Mouse (Mus musculus): ENCODE results near the gene Sdhaf3. TPM values are rescaled to one million over a fixed set of nuclear protein-coding genes. Genes with fewer than 3 reads are reported as not detected.
A peak's percentile ranks its signal among the peaks of the same experiment; 100 is the strongest.

Sdhaf3 gene
- polyA plus RNA-seq (2014; fragmentation: Nextera tagmentation; extraction: Ambion mirVana): 7.9 and 9.0 TPM in 2 replicates

DNA sequence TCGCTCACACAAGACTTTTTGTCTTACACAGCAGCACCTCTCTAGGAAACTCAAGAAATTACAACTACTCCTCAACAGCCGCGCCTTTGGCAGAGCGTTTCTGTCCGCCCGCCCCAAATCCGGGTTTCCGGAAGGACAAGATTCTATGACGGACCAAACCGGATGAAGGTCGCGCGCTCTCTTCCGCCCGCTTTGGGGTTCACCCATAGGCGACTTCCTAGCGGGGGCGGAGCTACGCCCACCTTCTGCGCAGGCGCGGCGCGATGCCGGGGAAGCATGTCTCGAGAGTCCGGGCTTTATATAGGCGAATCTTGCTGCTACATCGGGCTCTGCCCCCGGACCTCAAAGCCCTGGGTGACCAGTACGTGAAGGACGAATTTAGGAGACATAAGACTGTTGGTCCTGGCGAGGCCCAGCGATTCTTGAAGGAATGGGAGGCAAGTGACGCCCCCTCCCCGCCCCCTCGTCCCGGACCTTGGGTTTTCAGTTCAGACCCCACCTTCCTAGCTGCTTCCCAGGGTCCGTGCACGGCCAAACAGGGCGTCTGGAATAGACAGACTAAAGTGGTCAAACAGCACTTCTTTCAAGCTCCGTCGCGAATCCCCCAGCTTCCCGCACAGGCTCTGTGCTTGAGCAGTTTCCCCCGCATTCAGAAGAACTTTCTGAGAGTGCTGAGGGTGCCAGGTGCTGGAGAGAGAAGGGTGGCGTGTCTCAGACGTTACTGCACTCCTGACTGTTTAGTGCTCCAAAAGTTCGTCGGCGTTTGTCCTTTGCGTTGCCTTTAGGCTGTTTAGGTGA lies at the start of gene Sdhaf3:
Sdhaf3 (plus strand) TSS at position 241 of the 798 bp plus-strand sequence.
- Histone ChIP-seq H3K9me3 (replicated peaks; ENCODE audit: control insufficient read depth, low read length) (no peaks in the 10 kb centered on the region), H3K27ac (replicated peaks; ENCODE audit: low read depth, low read length) (peak within 1 kb of the TSS; percentile 16; the same call in 1 of the 2 replicates), H3K36me3 (replicated peaks; ENCODE audit: control insufficient read depth, insufficient read depth, low read depth, low read length) (no peaks in the 10 kb centered on the region), H3K4me3 (ENCODE audit: low read depth, low read length) (peak within 1 kb of the TSS; percentile 58), H3K4me2 (ENCODE audit: low read depth, low read length) (peak within 1 kb of the TSS; percentile 31), H3K4me1 (ENCODE audit: control insufficient read depth, insufficient read depth, low read length) (no peaks in the 10 kb centered on the region), H3K27me3 (ENCODE audit: control insufficient read depth, insufficient read depth, low read length) (no peaks in the 10 kb centered on the region), H3K9ac (replicated peaks; ENCODE audit: low read length) (peak within 1 kb of the TSS; percentile 80)
- peak; percentile 98 for ATAC-seq (replicated peaks; ENCODE audit: insufficient number of reproducible peaks, low FRiP score, low TSS enrichment, low read depth)
- WGBS: under 1% methylated on average over 52 of the region's 52 CpGs
- DNase-seq (ENCODE audit: low spot score): peak; percentile 98

GRCm38 (mm10) chr6:6909586-6909985 lies 46.2 kb upstream of the Sdhaf3 start:
- ATAC-seq (replicated peaks; ENCODE audit: insufficient number of reproducible peaks, low FRiP score, low TSS enrichment, low read depth): no peak
- 85% methylated on average over 8 of the region's 8 CpGs for WGBS
- no peak for DNase-seq (ENCODE audit: low spot score)
- Histone ChIP-seq H3K27ac (replicated peaks; ENCODE audit: low read depth, low read length) (no peak overlapping the region), H3K9me3 (replicated peaks; ENCODE audit: control insufficient read depth, low read length) (no peaks in the 10 kb centered on the region), H3K4me3 (ENCODE audit: low read depth, low read length) (no peak overlapping the region), H3K9ac (replicated peaks; ENCODE audit: low read length) (no peak overlapping the region), H3K4me1 (ENCODE audit: control insufficient read depth, insufficient read depth, low read length) (no peaks in the 10 kb centered on the region), H3K27me3 (ENCODE audit: control insufficient read depth, insufficient read depth, low read length) (no peaks in the 10 kb centered on the region), H3K36me3 (replicated peaks; ENCODE audit: control insufficient read depth, insufficient read depth, low read depth, low read length) (no peaks in the 10 kb centered on the region), H3K4me2 (ENCODE audit: low read depth, low read length) (no peak overlapping the region)

DNA sequence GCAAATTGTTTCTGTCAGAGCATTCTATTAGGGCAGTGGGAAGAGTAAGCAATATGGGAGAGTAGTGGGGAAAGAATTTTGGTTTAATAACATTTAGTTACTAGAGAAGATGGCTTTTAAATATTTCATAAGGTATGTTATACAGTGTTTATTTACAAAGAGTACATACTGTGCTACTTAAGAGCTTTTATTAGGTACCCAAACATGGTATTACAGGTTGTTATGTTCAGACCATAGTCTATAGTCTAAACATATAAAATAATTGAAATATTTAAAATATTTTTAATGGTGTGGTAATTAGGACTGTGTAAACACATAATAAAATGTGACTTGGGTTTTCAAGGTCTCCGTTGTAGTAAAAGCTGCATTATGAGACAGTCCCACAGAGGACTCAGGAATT lies 41.5 kb upstream of the Sdhaf3 start:
- Histone ChIP-seq H3K36me3 (replicated peaks; ENCODE audit: control insufficient read depth, insufficient read depth, low read depth, low read length) (no peaks in the 10 kb centered on the region), H3K27me3 (ENCODE audit: control insufficient read depth, insufficient read depth, low read length) (no peaks in the 10 kb centered on the region), H3K4me3 (ENCODE audit: low read depth, low read length) (no peak overlapping the region), H3K4me1 (ENCODE audit: control insufficient read depth, insufficient read depth, low read length) (no peaks in the 10 kb centered on the region), H3K27ac (replicated peaks; ENCODE audit: low read depth, low read length) (no peak overlapping the region), H3K9ac (replicated peaks; ENCODE audit: low read length) (no peak overlapping the region), H3K9me3 (replicated peaks; ENCODE audit: control insufficient read depth, low read length) (no peaks in the 10 kb centered on the region), H3K4me2 (ENCODE audit: low read depth, low read length) (no peak overlapping the region)
- DNase-seq (ENCODE audit: low spot score): no peak
- 85% methylated on average over 1 of the region's 1 CpGs for WGBS
- ATAC-seq (replicated peaks; ENCODE audit: insufficient number of reproducible peaks, low FRiP score, low TSS enrichment, low read depth): no peak

- WGBS: 32% methylated on average over 5 of the region's 5 CpGs
- no peak overlapping the region for H3K9ac ChIP-seq (replicated peaks; ENCODE audit: low read length)
- DNase-seq (ENCODE audit: low spot score) (peak; percentile 79), ATAC-seq (replicated peaks; ENCODE audit: insufficient number of reproducible peaks, low FRiP score, low TSS enrichment, low read depth) (no peak; the same call in 1 of the 2 replicates)
- H3K4me1 ChIP-seq (ENCODE audit: control insufficient read depth, insufficient read depth, low read length): no peaks in the 10 kb centered on the region
- no peak overlapping the region for H3K4me2 ChIP-seq (ENCODE audit: low read depth, low read length)
- H3K36me3 ChIP-seq (replicated peaks; ENCODE audit: control insufficient read depth, insufficient read depth, low read depth, low read length): no peaks in the 10 kb centered on the region
- no peak overlapping the region for H3K4me3 ChIP-seq (ENCODE audit: low read depth, low read length)
- no peaks in the 10 kb centered on the region for H3K27me3 ChIP-seq (ENCODE audit: control insufficient read depth, insufficient read depth, low read length)
- H3K9me3 ChIP-seq (replicated peaks; ENCODE audit: control insufficient read depth, low read length): no peaks in the 10 kb centered on the region
- H3K27ac ChIP-seq (replicated peaks; ENCODE audit: low read depth, low read length): no peak overlapping the region
Observed at GRCm38 (mm10) chr6:6914849-6915525, 40.8 kb upstream of the Sdhaf3 start.

DNA sequence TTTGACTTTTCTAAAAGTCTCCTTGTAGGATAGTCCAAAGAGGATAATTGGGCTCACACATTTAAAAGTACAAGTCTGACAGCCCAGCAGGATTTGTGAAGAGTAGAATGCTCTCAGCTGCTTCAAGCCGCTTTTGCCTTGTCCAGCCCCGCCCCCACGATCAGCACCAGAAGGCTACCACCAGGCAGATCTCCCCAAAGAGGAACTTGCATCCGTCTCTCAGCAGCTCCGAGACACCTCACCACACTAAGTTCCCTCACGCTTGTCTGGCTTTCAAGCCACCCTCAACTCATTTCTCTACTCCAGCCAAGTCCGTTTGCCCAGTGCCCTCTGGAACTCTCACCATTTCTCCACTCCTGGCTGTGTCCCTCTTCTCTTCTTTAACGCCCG lies 40.3 kb upstream of the Sdhaf3 start:
- Histone ChIP-seq H3K9me3 (replicated peaks; ENCODE audit: control insufficient read depth, low read length) (no peaks in the 10 kb centered on the region), H3K4me1 (ENCODE audit: control insufficient read depth, insufficient read depth, low read length) (no peaks in the 10 kb centered on the region), H3K9ac (replicated peaks; ENCODE audit: low read length) (no peak overlapping the region), H3K4me2 (ENCODE audit: low read depth, low read length) (no peak overlapping the region), H3K27ac (replicated peaks; ENCODE audit: low read depth, low read length) (no peak overlapping the region), H3K36me3 (replicated peaks; ENCODE audit: control insufficient read depth, insufficient read depth, low read depth, low read length) (no peaks in the 10 kb centered on the region), H3K4me3 (ENCODE audit: low read depth, low read length) (no peak overlapping the region), H3K27me3 (ENCODE audit: control insufficient read depth, insufficient read depth, low read length) (no peaks in the 10 kb centered on the region)
- ATAC-seq (replicated peaks; ENCODE audit: insufficient number of reproducible peaks, low FRiP score, low TSS enrichment, low read depth) (no peak), DNase-seq (ENCODE audit: low spot score) (no peak)
- 55% methylated on average over 9 of the region's 9 CpGs for WGBS

GRCm38 (mm10) chr6:6917334-6917733 lies 38.5 kb upstream of the Sdhaf3 start:
- WGBS: 95% methylated on average over 4 of the region's 4 CpGs
- Histone ChIP-seq H3K4me3 (ENCODE audit: low read depth, low read length) (no peak overlapping the region), H3K36me3 (replicated peaks; ENCODE audit: control insufficient read depth, insufficient read depth, low read depth, low read length) (no peaks in the 10 kb centered on the region), H3K9ac (replicated peaks; ENCODE audit: low read length) (no peak overlapping the region), H3K4me2 (ENCODE audit: low read depth, low read length) (no peak overlapping the region), H3K4me1 (ENCODE audit: control insufficient read depth, insufficient read depth, low read length) (no peaks in the 10 kb centered on the region), H3K27ac (replicated peaks; ENCODE audit: low read depth, low read length) (no peak overlapping the region), H3K9me3 (replicated peaks; ENCODE audit: control insufficient read depth, low read length) (no peaks in the 10 kb centered on the region), H3K27me3 (ENCODE audit: control insufficient read depth, insufficient read depth, low read length) (no peaks in the 10 kb centered on the region)
- ATAC-seq (replicated peaks; ENCODE audit: insufficient number of reproducible peaks, low FRiP score, low TSS enrichment, low read depth): no peak
- no peak for DNase-seq (ENCODE audit: low spot score)

- Histone ChIP-seq H3K27me3 (ENCODE audit: control insufficient read depth, insufficient read depth, low read length) (no peaks in the 10 kb centered on the region), H3K9me3 (replicated peaks; ENCODE audit: control insufficient read depth, low read length) (no peaks in the 10 kb centered on the region), H3K4me1 (ENCODE audit: control insufficient read depth, insufficient read depth, low read length) (no peaks in the 10 kb centered on the region), H3K27ac (replicated peaks; ENCODE audit: low read depth, low read length) (no peak overlapping the region), H3K4me3 (ENCODE audit: low read depth, low read length) (no peak overlapping the region), H3K4me2 (ENCODE audit: low read depth, low read length) (no peak overlapping the region), H3K9ac (replicated peaks; ENCODE audit: low read length) (no peak overlapping the region), H3K36me3 (replicated peaks; ENCODE audit: control insufficient read depth, insufficient read depth, low read depth, low read length) (no peaks in the 10 kb centered on the region)
- DNase-seq (ENCODE audit: low spot score) (no peak), ATAC-seq (replicated peaks; ENCODE audit: insufficient number of reproducible peaks, low FRiP score, low TSS enrichment, low read depth) (no peak)
- 50% methylated on average over 1 of the region's 1 CpGs for WGBS
Observed at GRCm38 (mm10) chr6:6925264-6925663, 30.5 kb upstream of the Sdhaf3 start.

GRCm38 (mm10) chr6:6930831-6931230 lies 25.0 kb upstream of the Sdhaf3 start:
- H3K27ac ChIP-seq (replicated peaks; ENCODE audit: low read depth, low read length): no peak overlapping the region
- no peak overlapping the region for H3K4me3 ChIP-seq (ENCODE audit: low read depth, low read length)
- no peak overlapping the region for H3K9ac ChIP-seq (replicated peaks; ENCODE audit: low read length)
- H3K4me1 ChIP-seq (ENCODE audit: control insufficient read depth, insufficient read depth, low read length): no peaks in the 10 kb centered on the region
- DNase-seq (ENCODE audit: low spot score) (no peak), ATAC-seq (replicated peaks; ENCODE audit: insufficient number of reproducible peaks, low FRiP score, low TSS enrichment, low read depth) (no peak)
- WGBS: 88% methylated on average over 4 of the region's 4 CpGs
- no peaks in the 10 kb centered on the region for H3K36me3 ChIP-seq (replicated peaks; ENCODE audit: control insufficient read depth, insufficient read depth, low read depth, low read length)
- H3K9me3 ChIP-seq (replicated peaks; ENCODE audit: control insufficient read depth, low read length): no peaks in the 10 kb centered on the region
- no peak overlapping the region for H3K4me2 ChIP-seq (ENCODE audit: low read depth, low read length)
- no peaks in the 10 kb centered on the region for H3K27me3 ChIP-seq (ENCODE audit: control insufficient read depth, insufficient read depth, low read length)

All from embryonic facial prominence, embryonic 11.5 days (tissue).